Mouse (Mus musculus) E14TG2a.4 (cell line): ENCODE measurements at regions not wholly inside any gene's neighbourhood (a gene's known extent, or its start where the extent isn't known, plus 50 kb on each side); places are given as distances from the start of the nearest gene placed in this dataset.

Experiments
- CTCF ChIP-seq: conservative IDR thresholded peaks from 2 replicates; pipeline ENCODE4 v1.5.1; 2014; ENCODE audit warnings: low read length
- NANOG ChIP-seq: IDR thresholded peaks from 2 replicates; pipeline ENCODE4 v1.6.1; 2014; ENCODE audit warnings: borderline replicate concordance, low read length, mixed read lengths
- POU5F1 ChIP-seq: IDR thresholded peaks from 2 replicates; pipeline ENCODE4 v1.6.1; 2014; ENCODE audit warnings: low read length, borderline replicate concordance

GRCm38 (mm10) chr13:101233843-101234281 is 400.6 kb upstream of the Slc30a5 start:
- TF ChIP-seq CTCF (no peak), POU5F1 (no peak), NANOG (no peak)
